Mouse (Mus musculus): ENCODE data around the gene Atp6v1g2. TPM values are rescaled to one million over a fixed set of nuclear protein-coding genes. Genes with fewer than 3 reads are reported as not detected.
A peak's percentile ranks its signal among the peaks of the same experiment; 100 is the strongest.

Gene Atp6v1g2
- polyA plus RNA-seq, 1 experiment from 2014 or later, result 3.0 TPM

GRCm38 (mm10) chr17:35189186-35189585 is 44.3 kb upstream of the Atp6v1g2 start:
- 69% methylated on average over 1 of the region's 1 CpGs for WGBS
- H3K9ac ChIP-seq (ENCODE audit: low read length), result no peak overlapping the region
- DNase-seq (ENCODE audit: low spot score) (no peak), ATAC-seq (ENCODE audit: low FRiP score, low TSS enrichment) (no peak)
- H3K27me3 ChIP-seq (ENCODE audit: control insufficient read depth, insufficient read depth, low read length), result no peaks in the 10 kb centered on the region
- no peaks in the 10 kb centered on the region for H3K9me3 ChIP-seq (ENCODE audit: control insufficient read depth, low read length)
- H3K4me3 ChIP-seq (ENCODE audit: low read depth, low read length), result no peak overlapping the region
- no peak overlapping the region for H3K27ac ChIP-seq (replicated peaks)
- TF ChIP-seq EP300 (optimal IDR thresholded peaks at IDR 0.05) (no peak), CTCF (IDR thresholded peaks at IDR 0.05; ENCODE audit: low read depth) (no peak)
- no peak overlapping the region for H3K4me2 ChIP-seq (replicated peaks; ENCODE audit: low read depth)
- H3K4me1 ChIP-seq (replicated peaks; ENCODE audit: control insufficient read depth, insufficient read depth), result no peaks in the 10 kb centered on the region
- H3K36me3 ChIP-seq (ENCODE audit: control insufficient read depth, insufficient read depth, low read length), result no peaks in the 10 kb centered on the region

- Histone ChIP-seq H3K4me2 (replicated peaks; ENCODE audit: low read depth) (no peak overlapping the region), H3K4me1 (replicated peaks; ENCODE audit: control insufficient read depth, insufficient read depth) (no peaks in the 10 kb centered on the region), H3K9ac (ENCODE audit: low read length) (no peak overlapping the region), H3K27me3 (ENCODE audit: control insufficient read depth, insufficient read depth, low read length) (no peaks in the 10 kb centered on the region), H3K27ac (replicated peaks) (no peak overlapping the region), H3K9me3 (ENCODE audit: control insufficient read depth, low read length) (no peaks in the 10 kb centered on the region), H3K36me3 (ENCODE audit: control insufficient read depth, insufficient read depth, low read length) (no peaks in the 10 kb centered on the region), H3K4me3 (ENCODE audit: low read depth, low read length) (no peak overlapping the region)
- WGBS, result 63% methylated on average over 4 of the region's 4 CpGs
- no peak for ATAC-seq (ENCODE audit: low FRiP score, low TSS enrichment)
- DNase-seq (ENCODE audit: low spot score), result no peak
- no peak for TF ChIP-seq CTCF (IDR thresholded peaks at IDR 0.05; ENCODE audit: low read depth)
- no peak for TF ChIP-seq EP300 (optimal IDR thresholded peaks at IDR 0.05)
Observed at GRCm38 (mm10) chr17:35190096-35190495, 43.4 kb upstream of the Atp6v1g2 start.

- ATAC-seq (ENCODE audit: low FRiP score, low TSS enrichment), result no peak
- H3K9me3 ChIP-seq (ENCODE audit: control insufficient read depth, low read length), result no peaks in the 10 kb centered on the region
- no peaks in the 10 kb centered on the region for H3K36me3 ChIP-seq (ENCODE audit: control insufficient read depth, insufficient read depth, low read length)
Observed at GRCm38 (mm10) chr17:35191723-35192122, 41.7 kb upstream of the Atp6v1g2 start.

GRCm38 (mm10) chr17:35192924-35193323 is 40.5 kb upstream of the Atp6v1g2 start:
- H3K27me3 ChIP-seq (ENCODE audit: control insufficient read depth, insufficient read depth, low read length), result no peaks in the 10 kb centered on the region
- H3K36me3 ChIP-seq (ENCODE audit: control insufficient read depth, insufficient read depth, low read length), result no peaks in the 10 kb centered on the region
- no peak overlapping the region for H3K9ac ChIP-seq (ENCODE audit: low read length)
- no peak overlapping the region for H3K4me3 ChIP-seq (ENCODE audit: low read depth, low read length)
- no peaks in the 10 kb centered on the region for H3K4me1 ChIP-seq (replicated peaks; ENCODE audit: control insufficient read depth, insufficient read depth)
- DNase-seq (ENCODE audit: low spot score), result no peak
- H3K27ac ChIP-seq (replicated peaks), result no peak overlapping the region
- 84% methylated on average over 5 of the region's 5 CpGs for WGBS
- no peak for TF ChIP-seq EP300 (optimal IDR thresholded peaks at IDR 0.05)
- no peak for TF ChIP-seq CTCF (IDR thresholded peaks at IDR 0.05; ENCODE audit: low read depth)
- no peak overlapping the region for H3K4me2 ChIP-seq (replicated peaks; ENCODE audit: low read depth)
- no peaks in the 10 kb centered on the region for H3K9me3 ChIP-seq (ENCODE audit: control insufficient read depth, low read length)
- no peak for ATAC-seq (ENCODE audit: low FRiP score, low TSS enrichment)

More at GRCm38 (mm10) chr17:35191723-35192122, 41.7 kb upstream of the Atp6v1g2 start:
- Histone ChIP-seq H3K4me2 (replicated peaks; ENCODE audit: low read depth) (no peak overlapping the region), H3K4me3 (ENCODE audit: low read depth, low read length) (no peak overlapping the region), H3K27ac (replicated peaks) (no peak overlapping the region), H3K9ac (ENCODE audit: low read length) (no peak overlapping the region), H3K27me3 (ENCODE audit: control insufficient read depth, insufficient read depth, low read length) (no peaks in the 10 kb centered on the region), H3K4me1 (replicated peaks; ENCODE audit: control insufficient read depth, insufficient read depth) (no peaks in the 10 kb centered on the region)
- WGBS, result 55% methylated on average over 2 of the region's 2 CpGs
- TF ChIP-seq CTCF (IDR thresholded peaks at IDR 0.05; ENCODE audit: low read depth), result 0 out of 2 replicates have a peak, but pooled peaks have one; percentile 8
- no peak for TF ChIP-seq EP300 (optimal IDR thresholded peaks at IDR 0.05)
- no peak for DNase-seq (ENCODE audit: low spot score)

DNA sequence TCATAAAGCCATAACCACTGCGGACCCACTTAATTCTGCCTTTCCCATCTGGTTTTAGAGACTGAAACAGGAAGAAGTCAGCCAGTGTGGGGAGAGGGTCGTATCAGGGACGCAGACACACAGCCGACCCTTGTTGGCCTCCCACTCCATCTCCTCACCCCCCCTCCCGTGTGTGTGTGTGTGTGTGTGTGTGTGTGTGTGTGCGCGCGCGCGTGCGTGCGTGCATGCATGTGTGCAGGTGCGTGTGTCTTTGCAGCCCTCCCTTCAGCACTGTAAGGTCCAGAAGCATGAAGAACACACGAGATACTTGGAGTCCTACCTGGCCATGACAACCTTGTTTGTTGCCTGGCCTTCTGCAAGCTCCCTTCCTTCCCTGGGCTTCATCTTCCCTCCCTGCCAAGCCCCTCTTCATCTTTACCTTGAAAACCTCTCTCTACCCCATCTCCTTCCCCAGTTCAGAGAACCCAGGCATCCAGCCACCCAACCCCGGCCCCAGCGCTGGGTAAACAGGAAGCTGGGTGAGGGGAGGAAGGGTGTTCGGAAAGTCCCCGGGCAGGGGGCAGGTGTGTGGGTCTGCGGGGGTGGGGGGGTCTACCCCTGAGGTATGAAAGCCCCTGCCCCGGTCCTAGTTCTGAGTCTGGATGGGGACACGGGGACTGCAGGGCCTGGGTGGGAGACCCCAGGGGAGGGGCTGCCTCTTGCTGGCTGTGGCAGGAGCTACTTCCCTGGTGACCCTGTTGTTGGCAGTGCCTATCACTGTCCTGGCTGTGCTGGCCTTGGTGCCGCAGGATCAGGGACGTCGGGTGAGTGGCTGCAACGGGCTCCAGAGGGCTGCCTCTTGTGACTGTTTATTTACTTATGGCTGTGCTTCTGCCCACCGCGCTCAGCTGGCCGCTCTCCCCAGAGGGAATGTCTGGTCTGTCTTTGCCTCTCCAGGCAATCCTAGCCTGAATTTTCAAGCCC is 39.3 kb upstream of the Atp6v1g2 start, which contains the start of gene Ltb:
Ltb (plus strand) TSS at position 559 of the 963 bp plus-strand sequence.
- no peak within 1 kb of the TSS; the same call in 1 of the 2 replicates for H3K9ac ChIP-seq (ENCODE audit: low read length)
- H3K36me3 ChIP-seq (ENCODE audit: control insufficient read depth, insufficient read depth, low read length), result no peaks in the 10 kb centered on the region
- DNase-seq (ENCODE audit: low spot score), result no peak
- 55% methylated on average over 28 of the region's 28 CpGs for WGBS
- peak within 1 kb of the TSS; percentile 41 for H3K4me3 ChIP-seq (ENCODE audit: low read depth, low read length)
- H3K4me1 ChIP-seq (replicated peaks; ENCODE audit: control insufficient read depth, insufficient read depth), result no peaks in the 10 kb centered on the region
- H3K4me2 ChIP-seq (replicated peaks; ENCODE audit: low read depth), result peak within 1 kb of the TSS; percentile 78
- ATAC-seq (ENCODE audit: low FRiP score, low TSS enrichment), result no peak
- TF ChIP-seq EP300 (optimal IDR thresholded peaks at IDR 0.05) (no peak), CTCF (IDR thresholded peaks at IDR 0.05; ENCODE audit: low read depth) (no peak)
- H3K27me3 ChIP-seq (ENCODE audit: control insufficient read depth, insufficient read depth, low read length), result no peaks in the 10 kb centered on the region
- no peaks in the 10 kb centered on the region for H3K9me3 ChIP-seq (ENCODE audit: control insufficient read depth, low read length)
- H3K27ac ChIP-seq (replicated peaks), result no peak within 1 kb of the TSS

Data from stomach, postnatal 0 days (tissue).